Comparison of ENCODE assay signal across 9 mouse cellular contexts in genomic region chr7:30532931-30533330, GRCm38 (mm10). TPM values are rescaled to one million over a fixed set of nuclear protein-coding genes. Genes with fewer than 3 reads are reported as not detected.
DNase-seq lines count a peak whose midpoint lies in the region; ATAC-seq lines count a peak whose summit lies in the region.
"Had no signal": no experiment of that assay in that cellular context is flagged by ENCODE, and none has a peak within 500 bp of the region (broad histone marks: within the 10 kb centered on the region; RNA-seq: fewer than 3 reads in every experiment).

No protein-coding gene starts in this region.

- H3K4me3 ChIP-seq in limb, embryonic 11.5 days (ENCODE audit: low read depth, low read length) = no peak overlapping the region
- no peak overlapping the region; the same call in 1 of the 2 replicates for H3K4me3 ChIP-seq in limb, embryonic 10.5 days
- no peak overlapping the region; the same call in 1 of the 2 replicates for H3K4me3 ChIP-seq in embryonic facial prominence, embryonic 13.5 days
- peak overlapping the region; percentile 92 for H3K4me3 ChIP-seq in hindbrain, embryonic 15.5 days
- peak overlapping the region; percentile 83 for H3K4me3 ChIP-seq in midbrain, embryonic 13.5 days (replicated peaks)

- H3K27ac ChIP-seq in limb, embryonic 11.5 days (replicated peaks; ENCODE audit: low read depth, low read length) = no peak overlapping the region
- no peak overlapping the region for H3K27ac ChIP-seq in limb, embryonic 10.5 days
- H3K27ac ChIP-seq in embryonic facial prominence, embryonic 13.5 days = no peak overlapping the region
- H3K27ac ChIP-seq in hindbrain, embryonic 15.5 days (replicated peaks) = peak overlapping the region; percentile 44
- peak overlapping the region; percentile 56; the same call in 1 of the 2 replicates for H3K27ac ChIP-seq in midbrain, embryonic 13.5 days

- no peak for ATAC-seq in limb, embryonic 11.5 days (ENCODE audit: insufficient number of reproducible peaks, low FRiP score, low TSS enrichment, low read depth)
- no peak for ATAC-seq in embryonic facial prominence, embryonic 13.5 days (ENCODE audit: insufficient number of reproducible peaks, insufficient read depth, low FRiP score, low TSS enrichment, low read depth)
- no peak for ATAC-seq in hindbrain, embryonic 15.5 days (ENCODE audit: low FRiP score, low read depth)
- 0 out of 2 replicates have a peak, but pooled peaks have one; percentile 2 for ATAC-seq in midbrain, embryonic 13.5 days
- ATAC-seq: Patski had no signal

- no peaks in the 10 kb centered on the region for H3K27me3 ChIP-seq in limb, embryonic 11.5 days (ENCODE audit: control insufficient read depth, insufficient read depth, low read length)
- peaks cover 11% of the 10 kb centered on the region for H3K27me3 ChIP-seq in limb, embryonic 10.5 days (ENCODE audit: low read depth, poor library complexity, severe bottlenecking)
- no peaks in the 10 kb centered on the region for H3K27me3 ChIP-seq in embryonic facial prominence, embryonic 13.5 days
- H3K27me3 ChIP-seq in hindbrain, embryonic 15.5 days = no peaks in the 10 kb centered on the region
- H3K27me3 ChIP-seq in midbrain, embryonic 13.5 days = no peaks in the 10 kb centered on the region
- H3K27me3 ChIP-seq: Patski had no signal

- peaks cover 17% of the 10 kb centered on the region for H3K36me3 ChIP-seq in limb, embryonic 11.5 days (ENCODE audit: control insufficient read depth, insufficient read depth, low read length)
- peaks cover 54% of the 10 kb centered on the region for H3K36me3 ChIP-seq in limb, embryonic 10.5 days
- peaks cover 43% of the 10 kb centered on the region for H3K36me3 ChIP-seq in embryonic facial prominence, embryonic 13.5 days
- peaks cover 45% of the 10 kb centered on the region for H3K36me3 ChIP-seq in hindbrain, embryonic 15.5 days
- H3K36me3 ChIP-seq in midbrain, embryonic 13.5 days = peaks cover 52% of the 10 kb centered on the region

- no peak overlapping the region for H3K4me2 ChIP-seq in limb, embryonic 11.5 days (ENCODE audit: low read depth, severe bottlenecking)
- H3K4me2 ChIP-seq in embryonic facial prominence, embryonic 13.5 days = peak overlapping the region; percentile 76
- peak overlapping the region; percentile 86 for H3K4me2 ChIP-seq in hindbrain, embryonic 15.5 days
- peak overlapping the region; percentile 94 for H3K4me2 ChIP-seq in midbrain, embryonic 13.5 days (replicated peaks)

- WGBS in limb, embryonic 11.5 days = 55% methylated on average over 8 of the region's 8 CpGs
- WGBS in limb, embryonic 10.5 days = 40% methylated on average over 8 of the region's 8 CpGs
- WGBS in embryonic facial prominence, embryonic 13.5 days = 19% methylated on average over 8 of the region's 8 CpGs
- 5% methylated on average over 8 of the region's 8 CpGs for WGBS in hindbrain, embryonic 15.5 days
- WGBS in midbrain, embryonic 13.5 days = 7% methylated on average over 8 of the region's 8 CpGs

- no peak for DNase-seq in limb, embryonic 11.5 days (ENCODE audit: low spot score)
- DNase-seq in limb, embryonic 10.5 days (ENCODE audit: low spot score) = no peak
- DNase-seq in ovary, postnatal 10 days (ENCODE audit: low spot score) = no peak
- no peak for DNase-seq in lung, postnatal 36 days
- DNase-seq in thymus, postnatal 0 days (ENCODE audit: low spot score) = no peak

- 0 out of 2 replicates have a peak overlapping the region, but pooled peaks have one; percentile 23 for H3K9ac ChIP-seq in limb, embryonic 11.5 days (ENCODE audit: low read length)
- peak overlapping the region; percentile 78 for H3K9ac ChIP-seq in embryonic facial prominence, embryonic 13.5 days
- peak overlapping the region; percentile 94 for H3K9ac ChIP-seq in hindbrain, embryonic 15.5 days
- H3K9ac ChIP-seq in midbrain, embryonic 13.5 days (replicated peaks) = peak overlapping the region; percentile 93

- no peaks in the 10 kb centered on the region for H3K9me3 ChIP-seq in limb, embryonic 11.5 days (ENCODE audit: control insufficient read depth, low read length)
- no peaks in the 10 kb centered on the region for H3K9me3 ChIP-seq in limb, embryonic 10.5 days (replicated peaks)
- no peaks in the 10 kb centered on the region for H3K9me3 ChIP-seq in embryonic facial prominence, embryonic 13.5 days
- no peaks in the 10 kb centered on the region for H3K9me3 ChIP-seq in hindbrain, embryonic 15.5 days
- H3K9me3 ChIP-seq in midbrain, embryonic 13.5 days = no peaks in the 10 kb centered on the region

- H3K4me1 ChIP-seq in limb, embryonic 11.5 days (ENCODE audit: control insufficient read depth, insufficient read depth, low read length) = peaks cover 12% of the 10 kb centered on the region; the same call in 1 of the 2 replicates
- H3K4me1 ChIP-seq in limb, embryonic 10.5 days = peaks cover 26% of the 10 kb centered on the region
- H3K4me1 ChIP-seq in embryonic facial prominence, embryonic 13.5 days = peaks cover 34% of the 10 kb centered on the region
- H3K4me1 ChIP-seq in hindbrain, embryonic 15.5 days (replicated peaks) = peaks cover 47% of the 10 kb centered on the region
- peaks cover 43% of the 10 kb centered on the region for H3K4me1 ChIP-seq in midbrain, embryonic 13.5 days (replicated peaks)

RNA-seq across cellular contexts. Expression of gene Arhgap33, which starts 1.9 kb away (rescaled TPM):
- 12.1 and 12.9 TPM in 2 replicates for polyA plus RNA-seq in limb, embryonic 11.5 days (2014; fragmentation: Nextera tagmentation; extraction: Ambion mirVana)
- polyA plus RNA-seq in limb, embryonic 10.5 days (2016; fragmentation: Nextera tagmentation; extraction: Ambion mirVana) = 14.0 and 17.1 TPM in 2 replicates
- 16.4 and 17.5 TPM in 2 replicates for polyA plus RNA-seq in embryonic facial prominence, embryonic 13.5 days (2015; fragmentation: Nextera tagmentation; extraction: Ambion mirVana)
- 101 and 135 TPM in 2 replicates for polyA plus RNA-seq in hindbrain, embryonic 15.5 days (2015; fragmentation: Nextera tagmentation; extraction: Ambion mirVana)
- polyA plus RNA-seq in midbrain, embryonic 13.5 days (2015; fragmentation: Nextera tagmentation; extraction: Ambion mirVana) = 106 and 114 TPM in 2 replicates
- 3.6 and 4.6 TPM in 2 replicates for polyA plus RNA-seq in thymus, postnatal 0 days (2015; fragmentation: Nextera tagmentation; extraction: Ambion mirVana)

RNA-seq across cellular contexts. Expression of gene Hspb6, which starts 19.0 kb away (rescaled TPM):
- 6.1 and 6.9 TPM in 2 replicates for polyA plus RNA-seq in limb, embryonic 11.5 days (2014; fragmentation: Nextera tagmentation; extraction: Ambion mirVana)
- polyA plus RNA-seq in limb, embryonic 10.5 days (2016; fragmentation: Nextera tagmentation; extraction: Ambion mirVana) = 4.7 and 7.0 TPM in 2 replicates
- 16.5 and 21.0 TPM in 2 replicates for polyA plus RNA-seq in embryonic facial prominence, embryonic 13.5 days (2015; fragmentation: Nextera tagmentation; extraction: Ambion mirVana)
- polyA plus RNA-seq in hindbrain, embryonic 15.5 days (2015; fragmentation: Nextera tagmentation; extraction: Ambion mirVana) = 11.1 and 13.2 TPM in 2 replicates
- polyA plus RNA-seq in midbrain, embryonic 13.5 days (2015; fragmentation: Nextera tagmentation; extraction: Ambion mirVana) = 5.7 and 6.6 TPM in 2 replicates
- polyA plus RNA-seq in thymus, postnatal 0 days (2015; fragmentation: Nextera tagmentation; extraction: Ambion mirVana) = 6.9 and 7.5 TPM in 2 replicates

RNA-seq across cellular contexts. Expression of gene Proser3, which starts 19.2 kb away (rescaled TPM):
- polyA plus RNA-seq in limb, embryonic 11.5 days (2014; fragmentation: Nextera tagmentation; extraction: Ambion mirVana) = 20.0 and 21.9 TPM in 2 replicates
- 17.8 and 21.6 TPM in 2 replicates for polyA plus RNA-seq in limb, embryonic 10.5 days (2016; fragmentation: Nextera tagmentation; extraction: Ambion mirVana)
- 15.8 and 17.4 TPM in 2 replicates for polyA plus RNA-seq in embryonic facial prominence, embryonic 13.5 days (2015; fragmentation: Nextera tagmentation; extraction: Ambion mirVana)
- 8.4 and 9.1 TPM in 2 replicates for polyA plus RNA-seq in hindbrain, embryonic 15.5 days (2015; fragmentation: Nextera tagmentation; extraction: Ambion mirVana)
- polyA plus RNA-seq in midbrain, embryonic 13.5 days (2015; fragmentation: Nextera tagmentation; extraction: Ambion mirVana) = 8.7 and 12.3 TPM in 2 replicates
- polyA plus RNA-seq in thymus, postnatal 0 days (2015; fragmentation: Nextera tagmentation; extraction: Ambion mirVana) = 3.6 and 5.2 TPM in 2 replicates

RNA-seq across cellular contexts. Expression of gene Lin37, which starts 26.7 kb away (rescaled TPM):
- polyA plus RNA-seq in limb, embryonic 11.5 days (2014; fragmentation: Nextera tagmentation; extraction: Ambion mirVana) = 40.6 and 46.9 TPM in 2 replicates
- polyA plus RNA-seq in limb, embryonic 10.5 days (2016; fragmentation: Nextera tagmentation; extraction: Ambion mirVana) = 42.5 and 45.6 TPM in 2 replicates
- polyA plus RNA-seq in embryonic facial prominence, embryonic 13.5 days (2015; fragmentation: Nextera tagmentation; extraction: Ambion mirVana) = 44.1 and 47.7 TPM in 2 replicates
- 52.7 and 53.1 TPM in 2 replicates for polyA plus RNA-seq in hindbrain, embryonic 15.5 days (2015; fragmentation: Nextera tagmentation; extraction: Ambion mirVana)
- 54.4 and 60.4 TPM in 2 replicates for polyA plus RNA-seq in midbrain, embryonic 13.5 days (2015; fragmentation: Nextera tagmentation; extraction: Ambion mirVana)
- 91.1 and 96.6 TPM in 2 replicates for polyA plus RNA-seq in thymus, postnatal 0 days (2015; fragmentation: Nextera tagmentation; extraction: Ambion mirVana)

RNA-seq across cellular contexts. Expression of gene U2af1l4, which starts 30.2 kb away (rescaled TPM):
- 91.9 and 100 TPM in 2 replicates for polyA plus RNA-seq in limb, embryonic 11.5 days (2014; fragmentation: Nextera tagmentation; extraction: Ambion mirVana)
- 92.5 and 100 TPM in 2 replicates for polyA plus RNA-seq in limb, embryonic 10.5 days (2016; fragmentation: Nextera tagmentation; extraction: Ambion mirVana)
- polyA plus RNA-seq in embryonic facial prominence, embryonic 13.5 days (2015; fragmentation: Nextera tagmentation; extraction: Ambion mirVana) = 97.0 and 104 TPM in 2 replicates
- polyA plus RNA-seq in hindbrain, embryonic 15.5 days (2015; fragmentation: Nextera tagmentation; extraction: Ambion mirVana) = 89.7 and 92.1 TPM in 2 replicates
- polyA plus RNA-seq in midbrain, embryonic 13.5 days (2015; fragmentation: Nextera tagmentation; extraction: Ambion mirVana) = 92.5 and 102 TPM in 2 replicates
- 101 and 112 TPM in 2 replicates for polyA plus RNA-seq in thymus, postnatal 0 days (2015; fragmentation: Nextera tagmentation; extraction: Ambion mirVana)

Comparison
In these comparisons a context has a peak if more than half of its experiments do, and no peak if none do; other contexts are left out.
1. H3K27ac ChIP-seq: peak in hindbrain, embryonic 15.5 days (single experiment) and midbrain, embryonic 13.5 days (single experiment); none in limb, embryonic 11.5 days (single experiment), limb, embryonic 10.5 days (single experiment) and embryonic facial prominence, embryonic 13.5 days (single experiment).
2. H3K4me3 ChIP-seq: peak in hindbrain, embryonic 15.5 days (single experiment) and midbrain, embryonic 13.5 days (single experiment); none in limb, embryonic 11.5 days (single experiment), limb, embryonic 10.5 days (single experiment) and embryonic facial prominence, embryonic 13.5 days (single experiment).
3. H3K9ac ChIP-seq: peak in every context shown above with its lines; median percentile 94 in hindbrain, embryonic 15.5 days; 93 in midbrain, embryonic 13.5 days; 78 in embryonic facial prominence, embryonic 13.5 days; 23 in limb, embryonic 11.5 days.